Mouse (Mus musculus): ENCODE data around the gene Klhl25. TPM values are rescaled to one million over a fixed set of nuclear protein-coding genes. Genes with fewer than 3 reads are reported as not detected.
"Not testable (repeated sequence)": the region's sequence is repeated elsewhere in the genome, so short reads cannot be mapped to it uniquely, and the experiment has no call there.

The Klhl25 gene
- polyA plus RNA-seq, 1 experiment from 2014 or later: 8.3 TPM

DNA sequence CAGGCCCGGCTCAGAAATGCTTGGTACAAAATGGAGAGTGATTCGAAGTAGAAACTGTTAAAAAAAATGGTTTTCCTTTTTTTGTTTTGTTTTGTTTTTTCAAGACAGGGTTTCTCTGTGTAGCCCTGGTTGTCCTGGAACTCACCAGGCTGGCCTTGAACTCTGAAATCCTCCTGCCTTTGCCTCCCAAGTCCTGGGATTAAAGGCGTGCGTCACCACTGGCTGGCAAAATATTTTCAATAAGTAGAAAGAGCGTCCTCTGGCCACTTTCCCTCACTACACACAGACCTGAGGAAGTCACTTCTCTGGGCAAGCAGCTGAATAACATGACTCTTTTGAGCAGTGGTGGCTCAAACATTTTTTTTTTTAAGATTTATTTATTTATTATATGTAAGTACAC lies 19.6 kb upstream of the Klhl25 start:
- Histone ChIP-seq H3K27ac (replicated peaks in 1 of 2; ENCODE audit: control insufficient read depth in 1 of 2, insufficient read depth in 1 of 2, low read depth in 2 of 2, low read length in 2 of 2) (no peak overlapping the region), H3K9me3 (ENCODE audit: control insufficient read depth, low read length) (no peaks in the 10 kb centered on the region), H3K27me3 (ENCODE audit: control insufficient read depth, insufficient read depth, low read length) (no peaks in the 10 kb centered on the region), H3K36me3 (ENCODE audit: control insufficient read depth, insufficient read depth, low read length) (no peaks in the 10 kb centered on the region), H3K4me2 (ENCODE audit: low read length) (no peak overlapping the region), H3K9ac (ENCODE audit: low read length) (no peak overlapping the region), H3K4me1 (ENCODE audit: control insufficient read depth in 2 of 2, insufficient read depth in 2 of 2, low read length in 2 of 2) (peaks cover 6 to 17% of the 10 kb centered on the region in 2 experiments), H3K4me3 (ENCODE audit: control insufficient read depth in 1 of 2, insufficient read depth in 1 of 2, low read depth in 1 of 2, low read length in 2 of 2) (no peak overlapping the region)
- ATAC-seq (ENCODE audit: insufficient number of reproducible peaks, insufficient read depth, low FRiP score, low read depth): no peak
- 75% methylated on average over 5 of the region's 5 CpGs for WGBS

DNA sequence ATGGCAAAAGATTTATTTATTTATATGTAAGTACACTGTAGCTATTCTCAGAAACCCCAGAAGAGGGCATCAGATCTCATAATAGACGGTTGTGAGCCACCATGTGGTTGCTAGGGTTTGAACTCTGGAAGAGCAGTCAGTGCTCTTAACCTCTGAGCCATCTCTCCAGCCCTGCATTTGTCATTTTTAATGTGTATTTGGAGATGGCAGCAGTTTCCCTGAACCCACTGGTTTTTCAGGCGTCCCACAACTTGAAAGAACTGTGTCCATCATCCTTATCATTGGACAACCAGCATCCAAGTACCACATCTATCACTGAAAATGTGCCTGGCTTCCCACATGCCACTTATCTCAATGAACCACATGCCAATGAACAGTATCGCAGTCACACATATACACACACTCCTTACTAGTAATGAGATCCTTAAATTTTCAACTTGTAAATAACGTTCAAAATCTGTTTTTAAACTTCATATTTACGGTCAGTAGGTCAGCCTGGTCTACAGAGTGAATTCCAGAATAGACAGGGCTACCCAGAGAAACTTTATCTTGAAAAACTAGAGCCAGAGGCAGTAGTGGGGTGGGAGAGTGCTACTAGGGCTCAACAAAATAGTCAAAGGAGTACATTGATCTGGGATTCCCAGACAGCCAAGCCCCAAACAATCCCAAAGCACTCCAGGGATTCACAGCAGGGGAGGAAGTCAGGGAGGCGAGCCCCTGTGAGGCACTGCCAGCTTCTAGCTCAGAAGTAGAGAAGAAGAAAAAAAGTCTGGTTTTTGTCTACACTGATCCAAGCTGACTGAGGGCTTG lies 17.7 kb upstream of the Klhl25 start:
- WGBS: 59% methylated on average over 6 of the region's 6 CpGs
- Histone ChIP-seq H3K27ac (replicated peaks in 1 of 2; ENCODE audit: control insufficient read depth in 1 of 2, insufficient read depth in 1 of 2, low read depth in 2 of 2, low read length in 2 of 2) (no peak overlapping the region), H3K4me3 (ENCODE audit: control insufficient read depth in 1 of 2, insufficient read depth in 1 of 2, low read depth in 1 of 2, low read length in 2 of 2) (no peak overlapping the region), H3K4me1 (ENCODE audit: control insufficient read depth in 2 of 2, insufficient read depth in 2 of 2, low read length in 2 of 2) (peaks cover 6 to 13% of the 10 kb centered on the region in 2 experiments), H3K9ac (ENCODE audit: low read length) (no peak overlapping the region), H3K9me3 (ENCODE audit: control insufficient read depth, low read length) (no peaks in the 10 kb centered on the region), H3K4me2 (ENCODE audit: low read length) (no peak overlapping the region), H3K36me3 (ENCODE audit: control insufficient read depth, insufficient read depth, low read length) (no peaks in the 10 kb centered on the region), H3K27me3 (ENCODE audit: control insufficient read depth, insufficient read depth, low read length) (no peaks in the 10 kb centered on the region)
- ATAC-seq (ENCODE audit: insufficient number of reproducible peaks, insufficient read depth, low FRiP score, low read depth): no peak

DNA sequence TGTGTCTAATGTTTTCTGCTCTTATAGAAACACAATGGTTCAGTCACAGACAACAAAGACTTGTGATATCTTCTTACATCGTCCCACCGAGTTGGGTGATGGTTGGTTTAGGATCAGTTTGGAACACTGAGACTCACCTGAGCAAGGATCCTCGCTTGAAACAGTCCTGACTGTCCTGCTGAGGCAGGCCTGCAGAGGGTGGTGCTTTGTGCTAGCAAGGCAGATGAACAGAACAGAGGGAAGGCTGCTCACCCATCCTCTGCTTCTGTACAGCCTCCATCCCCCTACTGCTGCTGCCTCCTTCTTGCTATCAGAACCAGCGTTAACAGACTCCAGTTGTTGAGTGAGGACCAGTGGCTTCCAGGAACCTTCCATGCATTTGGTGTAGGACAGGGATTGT lies 14.2 kb upstream of the Klhl25 start:
- H3K9ac ChIP-seq (ENCODE audit: low read length); H3K9me3 ChIP-seq (ENCODE audit: control insufficient read depth, low read length); H3K27me3 ChIP-seq (ENCODE audit: control insufficient read depth, insufficient read depth, low read length); H3K4me1 ChIP-seq (ENCODE audit: control insufficient read depth in 2 of 2, insufficient read depth in 2 of 2, low read length in 2 of 2); H3K36me3 ChIP-seq (ENCODE audit: control insufficient read depth, insufficient read depth, low read length); H3K4me3 ChIP-seq (ENCODE audit: control insufficient read depth in 1 of 2, insufficient read depth in 1 of 2, low read depth in 1 of 2, low read length in 2 of 2); ATAC-seq (ENCODE audit: insufficient number of reproducible peaks, insufficient read depth, low FRiP score, low read depth); H3K27ac ChIP-seq (replicated peaks in 1 of 2; ENCODE audit: control insufficient read depth in 1 of 2, insufficient read depth in 1 of 2, low read depth in 2 of 2, low read length in 2 of 2); H3K4me2 ChIP-seq (ENCODE audit: low read length): not testable (repeated sequence)
- 65% methylated on average over 3 of the region's 4 CpGs for WGBS

DNA sequence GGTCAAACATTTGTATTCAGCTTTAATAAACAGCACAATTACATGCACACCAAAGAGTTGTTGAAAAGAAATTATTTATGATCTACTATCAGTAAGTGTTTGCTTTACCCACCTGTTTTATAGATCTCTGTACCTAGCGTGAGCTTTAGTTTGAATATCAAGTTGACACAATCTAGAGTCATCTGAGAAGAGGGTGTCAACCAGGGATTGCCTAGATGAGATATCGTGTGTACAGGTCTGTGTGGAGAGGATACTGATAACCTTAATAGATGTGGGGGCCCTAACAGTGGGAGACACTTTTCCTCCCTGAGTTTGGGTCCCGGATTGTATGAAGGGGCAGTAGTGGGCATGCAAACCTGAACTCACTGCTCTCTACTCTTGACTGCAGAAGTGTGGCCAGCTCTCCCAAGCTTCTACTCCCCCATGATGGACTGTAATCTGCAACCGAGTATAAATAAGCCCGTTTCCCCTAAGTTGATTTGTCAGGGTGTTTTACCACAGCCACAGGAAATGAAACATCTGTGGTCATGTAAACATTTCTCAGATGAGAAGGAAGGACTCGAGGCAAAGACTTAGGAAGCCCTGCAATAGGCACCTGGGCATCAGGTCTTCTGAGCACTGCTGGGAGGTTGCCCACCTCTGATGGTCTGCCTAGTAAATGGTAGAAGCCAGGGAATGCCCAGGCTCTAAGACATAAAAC lies 13.0 kb upstream of the Klhl25 start:
- not testable (repeated sequence) for H3K4me1 ChIP-seq (ENCODE audit: control insufficient read depth in 2 of 2, insufficient read depth in 2 of 2, low read length in 2 of 2); H3K27ac ChIP-seq (replicated peaks in 1 of 2; ENCODE audit: control insufficient read depth in 1 of 2, insufficient read depth in 1 of 2, low read depth in 2 of 2, low read length in 2 of 2); H3K9ac ChIP-seq (ENCODE audit: low read length); H3K4me3 ChIP-seq (ENCODE audit: control insufficient read depth in 1 of 2, insufficient read depth in 1 of 2, low read depth in 1 of 2, low read length in 2 of 2); H3K4me2 ChIP-seq (ENCODE audit: low read length); ATAC-seq (ENCODE audit: insufficient number of reproducible peaks, insufficient read depth, low FRiP score, low read depth); H3K27me3 ChIP-seq (ENCODE audit: control insufficient read depth, insufficient read depth, low read length); H3K36me3 ChIP-seq (ENCODE audit: control insufficient read depth, insufficient read depth, low read length); H3K9me3 ChIP-seq (ENCODE audit: control insufficient read depth, low read length)
- WGBS: 62% methylated on average over 3 of the region's 6 CpGs

DNA sequence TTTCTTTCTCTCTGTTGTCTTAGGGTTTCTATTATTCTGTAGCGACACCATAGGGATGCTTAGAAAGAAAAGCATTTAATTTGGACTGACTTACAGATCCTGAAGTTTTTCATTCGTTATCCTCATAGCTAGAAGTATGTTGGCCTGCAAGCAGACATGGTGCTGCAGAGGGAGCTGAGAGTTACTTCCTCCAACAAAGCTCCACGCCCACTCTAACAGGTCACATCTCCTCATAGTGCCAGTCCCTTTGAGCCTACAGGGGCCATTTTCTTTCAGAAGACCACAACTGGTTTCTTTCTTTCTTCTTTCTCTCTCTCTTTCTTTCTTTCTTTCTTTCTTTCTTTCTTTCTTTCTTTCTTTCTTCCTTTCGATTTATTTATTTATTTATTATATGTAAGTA lies 8.0 kb upstream of the Klhl25 start:
- Histone ChIP-seq H3K9me3 (ENCODE audit: control insufficient read depth, low read length) (no peaks in the 10 kb centered on the region), H3K4me3 (ENCODE audit: control insufficient read depth in 1 of 2, insufficient read depth in 1 of 2, low read depth in 1 of 2, low read length in 2 of 2) (no peak overlapping the region), H3K36me3 (ENCODE audit: control insufficient read depth, insufficient read depth, low read length) (no peaks in the 10 kb centered on the region), H3K27ac (replicated peaks in 1 of 2; ENCODE audit: control insufficient read depth in 1 of 2, insufficient read depth in 1 of 2, low read depth in 2 of 2, low read length in 2 of 2) (no peak overlapping the region), H3K9ac (ENCODE audit: low read length) (no peak overlapping the region), H3K4me1 (ENCODE audit: control insufficient read depth in 2 of 2, insufficient read depth in 2 of 2, low read length in 2 of 2) (no peaks in the 10 kb centered on the region), H3K4me2 (ENCODE audit: low read length) (no peak overlapping the region), H3K27me3 (ENCODE audit: control insufficient read depth, insufficient read depth, low read length) (no peaks in the 10 kb centered on the region)
- 74% methylated on average over 4 of the region's 4 CpGs for WGBS
- no peak for ATAC-seq (ENCODE audit: insufficient number of reproducible peaks, insufficient read depth, low FRiP score, low read depth)

DNA sequence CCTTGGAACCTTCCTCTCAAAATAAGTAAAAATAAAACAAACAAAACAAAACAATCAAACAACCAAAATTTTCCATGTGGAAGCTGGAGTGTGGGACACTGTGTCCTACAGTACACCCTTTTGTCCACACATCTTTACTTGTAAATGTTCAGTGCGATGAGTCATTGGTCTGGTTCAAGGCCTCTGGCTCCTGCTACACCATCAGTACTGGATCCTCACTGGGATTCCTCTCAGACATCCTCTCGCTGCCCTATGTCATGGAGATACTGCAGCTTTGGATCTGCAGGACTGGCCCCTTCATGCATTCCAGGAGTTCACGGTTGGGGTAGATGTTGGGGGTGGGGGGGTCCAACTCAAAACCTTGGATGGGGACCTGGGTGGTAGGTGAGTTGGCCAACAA lies 5.8 kb upstream of the Klhl25 start:
- H3K4me1 ChIP-seq (ENCODE audit: control insufficient read depth in 2 of 2, insufficient read depth in 2 of 2, low read length in 2 of 2): 0 out of 4 replicates have a peak, but pooled peaks cover 0 to under 1% of the 10 kb centered on the region in 2 experiments
- H3K36me3 ChIP-seq (ENCODE audit: control insufficient read depth, insufficient read depth, low read length): no peaks in the 10 kb centered on the region
- no peak overlapping the region for H3K27ac ChIP-seq (replicated peaks in 1 of 2; ENCODE audit: control insufficient read depth in 1 of 2, insufficient read depth in 1 of 2, low read depth in 2 of 2, low read length in 2 of 2)
- WGBS: 72% methylated on average over 3 of the region's 3 CpGs
- ATAC-seq (ENCODE audit: insufficient number of reproducible peaks, insufficient read depth, low FRiP score, low read depth): no peak
- H3K27me3 ChIP-seq (ENCODE audit: control insufficient read depth, insufficient read depth, low read length): no peaks in the 10 kb centered on the region
- H3K9ac ChIP-seq (ENCODE audit: low read length): no peak overlapping the region
- H3K9me3 ChIP-seq (ENCODE audit: control insufficient read depth, low read length): no peaks in the 10 kb centered on the region
- H3K4me3 ChIP-seq (ENCODE audit: control insufficient read depth in 1 of 2, insufficient read depth in 1 of 2, low read depth in 1 of 2, low read length in 2 of 2): no peak overlapping the region
- no peak overlapping the region for H3K4me2 ChIP-seq (ENCODE audit: low read length)

DNA sequence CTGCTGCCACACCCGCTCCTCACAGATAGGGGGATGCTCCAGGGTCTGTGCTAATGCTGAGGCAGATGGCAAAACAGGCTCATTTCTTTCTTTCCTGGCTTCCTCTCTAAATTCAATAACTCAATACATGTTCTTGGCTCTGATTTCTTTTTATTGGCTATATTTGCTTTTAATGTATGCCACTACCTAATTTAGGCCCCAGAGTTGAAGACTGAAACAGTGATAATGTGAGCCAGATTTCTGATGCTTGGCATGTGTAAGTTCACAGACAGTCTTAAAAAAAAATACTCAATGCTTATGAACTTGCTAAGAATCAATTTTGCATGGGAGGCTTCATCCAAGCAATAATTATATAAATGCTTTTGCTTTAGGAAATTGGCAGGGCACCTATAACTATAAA lies 2.2 kb upstream of the Klhl25 start:
- ATAC-seq (ENCODE audit: insufficient number of reproducible peaks, insufficient read depth, low FRiP score, low read depth): no peak
- 94% methylated on average over 1 of the region's 1 CpGs for WGBS
- Histone ChIP-seq H3K4me2 (ENCODE audit: low read length) (no peak overlapping the region), H3K9me3 (ENCODE audit: control insufficient read depth, low read length) (no peaks in the 10 kb centered on the region), H3K27me3 (ENCODE audit: control insufficient read depth, insufficient read depth, low read length) (no peaks in the 10 kb centered on the region), H3K4me1 (ENCODE audit: control insufficient read depth in 2 of 2, insufficient read depth in 2 of 2, low read length in 2 of 2) (peaks cover 8 to 11% of the 10 kb centered on the region in 2 experiments), H3K4me3 (ENCODE audit: control insufficient read depth in 1 of 2, insufficient read depth in 1 of 2, low read depth in 1 of 2, low read length in 2 of 2) (no peak overlapping the region), H3K27ac (replicated peaks in 1 of 2; ENCODE audit: control insufficient read depth in 1 of 2, insufficient read depth in 1 of 2, low read depth in 2 of 2, low read length in 2 of 2) (no peak overlapping the region), H3K36me3 (ENCODE audit: control insufficient read depth, insufficient read depth, low read length) (no peaks in the 10 kb centered on the region), H3K9ac (ENCODE audit: low read length) (no peak overlapping the region)

All from heart, embryonic 14.5 days (tissue).